22 mouse cellular contexts compared by ENCODE assay signal in genomic region chr6:72489534-72489933, GRCm38 (mm10). TPM values are rescaled to one million over a fixed set of nuclear protein-coding genes. Genes with fewer than 3 reads are reported as not detected.
DNase-seq lines count a peak whose midpoint lies in the region; ATAC-seq lines count a peak whose summit lies in the region.
"Had no signal": no experiment of that assay in that cellular context is flagged by ENCODE, and none has a peak within 500 bp of the region (broad histone marks: within the 10 kb centered on the region; RNA-seq: fewer than 3 reads in every experiment).

No protein-coding gene starts in this region.

- H3K9me3 ChIP-seq in heart, embryonic 12.5 days (replicated peaks): no peaks in the 10 kb centered on the region
- H3K9me3 ChIP-seq in liver, embryonic 16.5 days (replicated peaks; ENCODE audit: control insufficient read depth, low read length): no peaks in the 10 kb centered on the region
- no peaks in the 10 kb centered on the region for H3K9me3 ChIP-seq in liver, embryonic 12.5 days (replicated peaks)
- H3K9me3 ChIP-seq: embryonic facial prominence, embryonic 15.5 days; forebrain, embryonic 15.5 days; hindbrain, embryonic 13.5 days had no signal

- peaks cover 35% of the 10 kb centered on the region for H3K4me1 ChIP-seq in heart, embryonic 12.5 days (replicated peaks)
- H3K4me1 ChIP-seq in liver, embryonic 16.5 days (ENCODE audit: control insufficient read depth, low read depth, low read length): peaks cover 4% of the 10 kb centered on the region
- peaks cover 18% of the 10 kb centered on the region for H3K4me1 ChIP-seq in liver, embryonic 12.5 days
- H3K4me1 ChIP-seq: embryonic facial prominence, embryonic 15.5 days; forebrain, embryonic 15.5 days; hindbrain, embryonic 13.5 days had no signal

- no peaks in the 10 kb centered on the region for H3K36me3 ChIP-seq in heart, embryonic 12.5 days
- H3K36me3 ChIP-seq in liver, embryonic 16.5 days (ENCODE audit: control insufficient read depth, insufficient read depth): no peaks in the 10 kb centered on the region
- no peaks in the 10 kb centered on the region for H3K36me3 ChIP-seq in liver, embryonic 12.5 days
- H3K36me3 ChIP-seq: embryonic facial prominence, embryonic 15.5 days; forebrain, embryonic 15.5 days; hindbrain, embryonic 13.5 days had no signal

- DNase-seq in adrenal gland, postnatal 14 days: peak; percentile 33
- DNase-seq in adrenal gland, postnatal 4 days (ENCODE audit: low spot score in 2 of 2): no peak
- no peak for DNase-seq in heart, postnatal 4 days
- no peak for DNase-seq in layer of hippocampus, adult 18-20 months (ENCODE audit: low spot score in 2 of 2)
- DNase-seq: adrenal gland, adult 2 months; cerebellum, adult 11 months; cerebellum, adult 8-10 months; embryo, embryonic 11 days; gastrocnemius, postnatal 36 days had no signal

- ATAC-seq in heart, embryonic 12.5 days (ENCODE audit: insufficient number of reproducible peaks, low FRiP score): no peak
- 0 out of 2 replicates have a peak, but pooled peaks have one; percentile 32 for ATAC-seq in liver, embryonic 16.5 days (ENCODE audit: low read depth)
- ATAC-seq in liver, embryonic 12.5 days: no peak
- ATAC-seq: forebrain, embryonic 15.5 days; hindbrain, postnatal 0 days had no signal

- no peak overlapping the region for H3K4me2 ChIP-seq in heart, embryonic 12.5 days
- no peak overlapping the region for H3K4me2 ChIP-seq in liver, embryonic 16.5 days (ENCODE audit: low read depth, low read length)
- no peak overlapping the region for H3K4me2 ChIP-seq in liver, embryonic 12.5 days
- H3K4me2 ChIP-seq: embryonic facial prominence, embryonic 15.5 days; forebrain, embryonic 15.5 days; hindbrain, embryonic 13.5 days had no signal

- peak overlapping the region; percentile 44; the same call in 1 of the 2 replicates for H3K27ac ChIP-seq in heart, embryonic 12.5 days (ENCODE audit: poor library complexity, severe bottlenecking)
- H3K27ac ChIP-seq in liver, embryonic 16.5 days (ENCODE audit: low read length): no peak overlapping the region
- no peak overlapping the region for H3K27ac ChIP-seq in liver, embryonic 12.5 days
- H3K27ac ChIP-seq: embryonic facial prominence, embryonic 15.5 days; forebrain, embryonic 15.5 days; hindbrain, embryonic 13.5 days; hindbrain, postnatal 0 days had no signal

- H3K4me3 ChIP-seq in heart, embryonic 12.5 days: no peak overlapping the region
- H3K4me3 ChIP-seq in liver, embryonic 16.5 days (ENCODE audit: low read depth, low read length): no peak overlapping the region
- H3K4me3 ChIP-seq in liver, embryonic 12.5 days: no peak overlapping the region
- H3K4me3 ChIP-seq: embryonic facial prominence, embryonic 15.5 days; erythroblast, embryonic 14.5 days; forebrain, embryonic 15.5 days; hindbrain, embryonic 13.5 days had no signal

- H3K9ac ChIP-seq in heart, embryonic 12.5 days: no peak overlapping the region
- no peak overlapping the region for H3K9ac ChIP-seq in liver, embryonic 16.5 days (ENCODE audit: low read depth, low read length)
- no peak overlapping the region for H3K9ac ChIP-seq in liver, embryonic 12.5 days
- H3K9ac ChIP-seq: embryonic facial prominence, embryonic 15.5 days; forebrain, embryonic 15.5 days; hindbrain, embryonic 13.5 days had no signal

- H3K27me3 ChIP-seq in heart, embryonic 12.5 days (replicated peaks): no peaks in the 10 kb centered on the region
- no peaks in the 10 kb centered on the region for H3K27me3 ChIP-seq in liver, embryonic 16.5 days (ENCODE audit: control insufficient read depth, insufficient read depth, low read depth, low read length)
- no peaks in the 10 kb centered on the region; the same call in 1 of the 2 replicates for H3K27me3 ChIP-seq in liver, embryonic 12.5 days (replicated peaks)
- H3K27me3 ChIP-seq: embryonic facial prominence, embryonic 15.5 days; forebrain, embryonic 15.5 days; hindbrain, embryonic 13.5 days had no signal

RNA-seq across cellular contexts. Expression of gene Sh2d6, which starts 32.0 kb away (rescaled TPM):
- 0.49 and 0.52 TPM in 2 replicates for total RNA-seq in adrenal gland, postnatal 14 days (2021)
- under 1 TPM; 0.76 to 0.78 TPM for total RNA-seq in adrenal gland, postnatal 4 days (2021)
- polyA plus RNA-seq in heart, embryonic 12.5 days (2016; fragmentation: Nextera tagmentation; extraction: Ambion mirVana): not detected in 2 replicates
- under 1 TPM in 1 of 2 experiments, not detected in 1; 0.20 TPM for total RNA-seq in heart, postnatal 4 days (2021)
- polyA plus RNA-seq in liver, embryonic 16.5 days (2015; fragmentation: Nextera tagmentation; extraction: Ambion mirVana): not detected in 2 replicates
- polyA plus RNA-seq in liver, embryonic 12.5 days (2016; fragmentation: Nextera tagmentation; extraction: Ambion mirVana): not detected in 2 replicates
- under 1 TPM; 0.67 to 0.76 TPM for total RNA-seq in layer of hippocampus, adult 18-20 months (2021)
- total RNA-seq: common myeloid progenitor, adult 5-6 weeks; heart, adult 8-10 months; hematopoietic stem cell, adult 5-6 weeks; hindbrain, postnatal 0 days; MEL had no signal
- polyA plus RNA-seq: embryonic facial prominence, embryonic 11.5 days; erythroblast, embryonic 14.5 days had no signal

RNA-seq across cellular contexts. Expression of gene Mat2a, which starts 50.2 kb away (rescaled TPM):
- 257 TPM in 2 replicates for total RNA-seq in adrenal gland, postnatal 14 days (2021)
- 100 to 1,000 TPM; 237 to 266 TPM for total RNA-seq in adrenal gland, postnatal 4 days (2021)
- 313 and 317 TPM in 2 replicates for polyA plus RNA-seq in heart, embryonic 12.5 days (2016; fragmentation: Nextera tagmentation; extraction: Ambion mirVana)
- total RNA-seq in heart, postnatal 4 days (2021): 100 to 1,000 TPM; 239 to 255 TPM
- 124 and 131 TPM in 2 replicates for polyA plus RNA-seq in liver, embryonic 16.5 days (2015; fragmentation: Nextera tagmentation; extraction: Ambion mirVana)
- 318 and 321 TPM in 2 replicates for polyA plus RNA-seq in liver, embryonic 12.5 days (2016; fragmentation: Nextera tagmentation; extraction: Ambion mirVana)
- total RNA-seq in layer of hippocampus, adult 18-20 months (2021): 100 to 1,000 TPM; 193 to 211 TPM

RNA-seq across cellular contexts. Expression of gene Capg, which starts 54.7 kb away (rescaled TPM):
- total RNA-seq in adrenal gland, postnatal 14 days (2021): 28.8 and 38.2 TPM in 2 replicates
- total RNA-seq in adrenal gland, postnatal 4 days (2021): 10 to 100 TPM; 48.9 to 55.2 TPM
- 22.5 and 24.7 TPM in 2 replicates for polyA plus RNA-seq in heart, embryonic 12.5 days (2016; fragmentation: Nextera tagmentation; extraction: Ambion mirVana)
- 10 to 100 TPM; 11.5 to 12.9 TPM for total RNA-seq in heart, postnatal 4 days (2021)
- polyA plus RNA-seq in liver, embryonic 16.5 days (2015; fragmentation: Nextera tagmentation; extraction: Ambion mirVana): 18.8 and 20.3 TPM in 2 replicates
- 18.5 and 19.7 TPM in 2 replicates for polyA plus RNA-seq in liver, embryonic 12.5 days (2016; fragmentation: Nextera tagmentation; extraction: Ambion mirVana)
- total RNA-seq in layer of hippocampus, adult 18-20 months (2021): 1 to 10 TPM; 3.9 to 5.0 TPM
